Mouse (Mus musculus): ENCODE measurements around the gene Fshr.

DNA sequence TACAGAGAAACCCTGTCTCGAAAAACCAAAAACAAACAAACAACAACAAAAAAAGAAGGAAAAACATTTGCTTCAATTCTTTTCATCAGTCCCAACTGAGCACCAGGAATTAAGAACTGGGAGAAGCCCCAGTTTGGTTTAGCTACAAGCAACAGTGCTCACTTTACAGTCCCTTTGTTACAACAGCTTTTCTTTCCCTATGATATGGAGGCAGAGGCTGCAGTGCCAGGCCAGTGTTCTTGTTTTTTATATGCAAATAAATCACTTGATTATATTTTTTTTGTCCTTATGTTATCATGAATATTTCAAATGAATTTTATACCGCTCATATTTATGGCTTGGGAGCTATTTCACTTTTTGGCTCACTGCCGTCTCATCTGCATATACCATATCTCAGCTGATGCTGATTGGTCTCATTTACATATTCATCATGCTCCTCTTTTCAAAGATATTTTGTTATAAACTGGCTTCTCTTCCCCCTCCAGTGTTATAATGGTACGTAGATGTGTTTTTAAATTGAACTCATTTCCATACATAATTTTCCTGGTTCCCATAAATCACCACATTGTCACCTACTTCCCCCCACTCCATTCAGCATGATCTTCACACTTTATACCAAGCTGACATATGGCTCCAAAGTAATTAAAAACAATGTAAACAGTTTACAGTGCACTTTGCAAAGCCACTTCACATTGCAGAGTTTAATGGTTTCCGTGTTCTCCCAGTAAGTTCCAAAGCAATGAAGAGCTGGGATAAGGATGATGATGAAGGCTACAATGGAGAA is 110.6 kb downstream of the Fshr start:
- TF ChIP-seq TCF12 (IDR thresholded peaks at IDR 0.05; ENCODE audit: insufficient read depth, poor library complexity, severe bottlenecking), result no peak
- TF ChIP-seq MYOG (IDR thresholded peaks at IDR 0.05; ENCODE audit: control insufficient read depth in 1 of 3, insufficient read depth in 1 of 3, insufficient read length in 2 of 3, low read depth in 2 of 3), result no peak
- TF ChIP-seq CEBPB (IDR thresholded peaks at IDR 0.05; ENCODE audit: insufficient read depth, poor library complexity, severe bottlenecking), result no peak
- no peak for TF ChIP-seq E2F4 (IDR thresholded peaks at IDR 0.05; ENCODE audit: insufficient read depth)
- no peak for TF ChIP-seq POLR2A (IDR thresholded peaks at IDR 0.05; ENCODE audit: insufficient read length, low read depth)
- no peak for TF ChIP-seq MAX (IDR thresholded peaks at IDR 0.05; ENCODE audit: low read depth)
- no peak for TF ChIP-seq POLR2AphosphoS2 (IDR thresholded peaks at IDR 0.05; ENCODE audit: insufficient read length, low read depth)
- no peak for TF ChIP-seq USF1 (IDR thresholded peaks at IDR 0.05; ENCODE audit: low read depth)

All from myocyte (in vitro differentiated cells).